Mouse (Mus musculus) liver, adult 2 months (tissue): ENCODE measurements around the gene Ramp1. TPM values are rescaled to one million over a fixed set of nuclear protein-coding genes. Genes with fewer than 3 reads are reported as not detected.

Experiments
- DNase-seq: peaks from one replicate; pipeline ENCODE4 v3.0.0-alpha.2; 2011; ENCODE audit warnings: low read depth, low spot score; ENCODE audit errors: extremely low read depth
- H3K27ac ChIP-seq: fragments of 200-500 bp; replicated peaks from 2 replicates; pipeline ENCODE4 v1.5.1; 2012; ENCODE audit warnings: low read depth, mild to moderate bottlenecking, control low read depth, inconsistent platforms, low read length; ENCODE audit not compliant: insufficient read depth
- H3K27me3 ChIP-seq: fragments of 200-500 bp; 2 replicates; pipeline ENCODE4 v1.6.1; 2012; ENCODE audit warnings: mild to moderate bottlenecking, moderate library complexity, low read length, inconsistent platforms; ENCODE audit not compliant: control insufficient read depth, insufficient read depth
- H3K36me3 ChIP-seq: fragments of 200-500 bp; 2 replicates; pipeline ENCODE4 v1.6.1; 2012; ENCODE audit warnings: low read length, inconsistent platforms; ENCODE audit not compliant: control insufficient read depth, insufficient read depth
- H3K4me1 ChIP-seq: fragments of 200-500 bp; 2 replicates; pipeline ENCODE4 v1.6.1; 2011; ENCODE audit warnings: low read length; ENCODE audit not compliant: control insufficient read depth, insufficient read depth
- H3K4me3 ChIP-seq: fragments of 200-500 bp; 2 replicates; pipeline ENCODE4 v1.5.1; 2011; ENCODE audit warnings: low read depth, mild to moderate bottlenecking, control low read depth, low read length, moderate library complexity; ENCODE audit not compliant: insufficient read depth
- H3K79me2 ChIP-seq: fragments of 200-500 bp; 2 replicates; pipeline ENCODE4 v1.6.1; 2012; ENCODE audit warnings: inconsistent platforms, mild to moderate bottlenecking, low read length, moderate library complexity; ENCODE audit not compliant: control insufficient read depth, insufficient read depth
- H3K9ac ChIP-seq: fragments of 200-500 bp; 2 replicates; pipeline ENCODE4 v1.6.1; 2012; ENCODE audit warnings: low read depth, mild to moderate bottlenecking, control low read depth, inconsistent platforms, low read length
- CTCF ChIP-seq: fragments of 200-500 bp; IDR thresholded peaks from 2 replicates; pipeline ENCODE4 v1.5.1; 2011; ENCODE audit warnings: low read depth, low read length, control low read depth
- POLR2A ChIP-seq: fragments of 200-500 bp; IDR thresholded peaks from 2 replicates; pipeline ENCODE4 v1.6.1; 2011; ENCODE audit warnings: low read length, control low read depth; ENCODE audit not compliant: insufficient read depth; ENCODE audit errors: extremely low read depth
- WGBS: fragments of 180-500 bp; shearing (Covaris S2); methylation state at CpG from one replicate; pipeline ENCODE4 v1.1.7; 2018; 5-methylcytosine and 5-hydroxymethylcytosine counted together
- polyA plus RNA-seq: library from polyadenylated mRNA; depleted of rRNA; stranded (reverse); fragments of >200 nt; gene quantifications from 2 replicates; pipeline ENCODE4 v1.2.3, GENCODE M21; 2012
- total RNA-seq: library from RNA; depleted of rRNA; stranded (reverse); fragments of >200 nt; gene quantifications from 2 replicates; pipeline ENCODE4 v1.2.3, GENCODE M21; 2014

The Ramp1 gene
- total and polyA plus RNA-seq, 2 experiments = 3.6 to 6.3 TPM

DNA sequence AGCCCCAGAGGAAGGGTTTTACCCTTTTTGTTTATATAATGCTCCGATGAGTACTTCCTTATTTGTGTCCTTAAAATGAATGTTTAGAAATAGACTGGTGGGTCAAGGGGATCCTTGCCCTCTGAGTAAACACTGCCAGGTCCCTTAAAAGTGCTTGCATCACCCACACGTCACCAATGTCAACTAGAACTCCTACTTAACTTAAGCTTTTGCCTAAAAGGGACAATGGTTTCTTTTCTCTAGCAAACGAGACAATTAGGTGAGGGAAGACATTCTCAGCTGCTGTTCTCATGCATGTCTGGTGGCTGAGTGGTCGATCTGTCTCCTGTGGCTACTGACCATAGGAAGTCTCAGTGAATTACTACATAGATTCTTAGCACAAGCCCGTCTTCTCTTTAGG, 52.3 kb downstream of the Ramp1 start:
- H3K27me3 ChIP-seq = no peaks in the 10 kb centered on the region
- no peaks in the 10 kb centered on the region for H3K4me1 ChIP-seq
- H3K27ac ChIP-seq = no peak overlapping the region
- TF ChIP-seq CTCF (no peak), POLR2A (no peak)
- no peak overlapping the region for H3K9ac ChIP-seq
- DNase-seq = no peak
- no peaks in the 10 kb centered on the region for H3K36me3 ChIP-seq
- 57% methylated on average over 5 of the region's 5 CpGs for WGBS
- H3K79me2 ChIP-seq = no peaks in the 10 kb centered on the region
- no peak overlapping the region for H3K4me3 ChIP-seq

DNA sequence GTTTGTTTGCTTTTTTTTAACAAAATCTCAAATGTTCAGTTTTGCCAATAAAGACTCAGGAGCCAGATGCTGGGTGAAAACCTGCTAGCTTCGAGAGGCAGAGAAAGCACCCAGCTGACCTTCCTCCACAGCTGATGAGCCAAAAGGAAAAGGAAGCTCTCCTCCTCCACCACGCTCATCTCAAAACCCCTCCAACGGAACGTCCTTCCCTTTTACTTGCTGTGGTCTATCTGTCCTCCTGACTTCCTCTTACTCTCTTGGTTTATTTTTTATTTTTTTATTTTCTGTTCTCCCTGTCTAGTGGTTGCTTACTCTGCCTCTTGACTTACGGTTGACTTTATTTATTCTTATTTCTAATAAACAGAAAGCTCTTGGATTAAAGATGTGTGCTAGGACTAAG, 55.8 kb downstream of the Ramp1 start:
- TF ChIP-seq POLR2A (no peak), CTCF (no peak)
- Histone ChIP-seq H3K27ac (no peak overlapping the region), H3K4me1 (no peaks in the 10 kb centered on the region)

GRCm38 (mm10) chr1:91237676-91238075, 58.1 kb downstream of the Ramp1 start:
- Histone ChIP-seq H3K27ac (no peak overlapping the region), H3K4me1 (no peaks in the 10 kb centered on the region), H3K4me3 (no peak overlapping the region), H3K79me2 (no peaks in the 10 kb centered on the region), H3K36me3 (no peaks in the 10 kb centered on the region), H3K9ac (no peak overlapping the region), H3K27me3 (no peaks in the 10 kb centered on the region)
- WGBS = 80% methylated on average over 6 of the region's 6 CpGs
- no peak for TF ChIP-seq CTCF
- TF ChIP-seq POLR2A = no peak
- no peak for DNase-seq

More for the DNA sequence above, 55.8 kb downstream of the Ramp1 start:
- Histone ChIP-seq H3K4me3 (no peak overlapping the region), H3K27me3 (no peaks in the 10 kb centered on the region), H3K9ac (no peak overlapping the region), H3K79me2 (no peaks in the 10 kb centered on the region), H3K36me3 (no peaks in the 10 kb centered on the region)
- 68% methylated on average over 5 of the region's 5 CpGs for WGBS
- no peak for DNase-seq

- TF ChIP-seq CTCF = peak; percentile 81
- TF ChIP-seq POLR2A = no peak
- H3K79me2 ChIP-seq = no peaks in the 10 kb centered on the region
- no peak overlapping the region for H3K27ac ChIP-seq
- no peak for DNase-seq
- no peak overlapping the region for H3K9ac ChIP-seq
- 31% methylated on average over 5 of the region's 5 CpGs for WGBS
- H3K4me3 ChIP-seq = no peak overlapping the region
- H3K4me1 ChIP-seq = no peaks in the 10 kb centered on the region
- no peaks in the 10 kb centered on the region for H3K36me3 ChIP-seq
- H3K27me3 ChIP-seq = no peaks in the 10 kb centered on the region
These were observed 59.5 kb downstream of the Ramp1 start for GRCm38 (mm10) chr1:91239112-91239511.

DNA sequence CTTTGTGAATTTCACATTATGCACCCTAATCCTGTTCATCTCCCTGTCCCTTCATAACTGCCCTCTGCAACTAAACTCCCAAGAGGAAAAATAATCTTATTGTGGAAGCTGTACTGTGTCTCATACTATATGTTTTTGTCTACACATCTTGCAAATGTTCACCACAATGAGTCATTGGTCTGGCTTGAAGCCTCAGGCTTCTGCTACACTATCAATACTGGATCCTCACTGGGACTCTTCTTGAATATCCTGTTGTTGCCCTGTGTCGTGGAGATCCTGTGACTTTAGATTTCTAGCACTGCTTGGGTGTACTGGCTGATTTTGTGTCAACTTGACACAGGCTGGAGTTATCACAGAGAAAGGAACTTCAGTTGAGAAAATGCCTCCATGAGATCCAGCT, 60.2 kb downstream of the Ramp1 start:
- DNase-seq = no peak
- TF ChIP-seq CTCF (no peak), POLR2A (no peak)
- WGBS = 86% methylated on average over 1 of the region's 1 CpGs
- H3K9ac ChIP-seq = no peak overlapping the region
- no peak overlapping the region for H3K4me3 ChIP-seq
- no peaks in the 10 kb centered on the region for H3K27me3 ChIP-seq
- no peaks in the 10 kb centered on the region for H3K36me3 ChIP-seq
- H3K4me1 ChIP-seq = no peaks in the 10 kb centered on the region
- H3K79me2 ChIP-seq = no peaks in the 10 kb centered on the region
- H3K27ac ChIP-seq = no peak overlapping the region

DNA sequence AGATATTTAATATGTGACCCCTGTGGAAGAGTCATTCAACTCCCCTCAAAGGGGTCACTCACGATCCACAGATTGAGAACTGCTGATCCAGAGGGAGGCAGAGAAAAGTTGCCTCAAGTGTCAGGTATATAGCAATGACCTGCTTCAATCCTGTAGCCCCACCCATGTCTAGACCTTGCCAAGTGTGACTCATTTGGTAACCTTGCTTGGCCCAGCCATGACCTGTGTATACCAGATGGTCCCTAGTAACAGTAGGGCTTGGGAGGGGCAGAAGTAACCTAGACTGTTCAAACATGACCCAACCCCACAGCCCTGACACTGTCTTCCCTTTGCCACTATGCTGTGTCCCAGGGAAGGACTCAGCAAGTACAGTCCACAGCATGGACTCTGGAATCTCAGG, 61.1 kb downstream of the Ramp1 start:
- DNase-seq = no peak
- Histone ChIP-seq H3K4me3 (no peak overlapping the region), H3K27me3 (no peaks in the 10 kb centered on the region), H3K27ac (no peak overlapping the region), H3K9ac (no peak overlapping the region), H3K36me3 (no peaks in the 10 kb centered on the region), H3K79me2 (no peaks in the 10 kb centered on the region), H3K4me1 (peaks cover 2% of the 10 kb centered on the region; the same call in 1 of the 2 replicates)
- 73% methylated on average over 1 of the region's 1 CpGs for WGBS
- TF ChIP-seq POLR2A = no peak
- TF ChIP-seq CTCF = no peak
